Mouse (Mus musculus) liver, adult 2 months (tissue): ENCODE results near the gene Emc10.

Source experiments
- CTCF ChIP-seq: fragments of 200-500 bp; IDR thresholded peaks from 2 replicates; pipeline ENCODE4 v1.5.1; 2011; ENCODE audit warnings: low read depth, low read length, control low read depth
- POLR2A ChIP-seq: fragments of 200-500 bp; IDR thresholded peaks from 2 replicates; pipeline ENCODE4 v1.6.1; 2011; ENCODE audit warnings: low read length, control low read depth; ENCODE audit not compliant: insufficient read depth; ENCODE audit errors: extremely low read depth

DNA sequence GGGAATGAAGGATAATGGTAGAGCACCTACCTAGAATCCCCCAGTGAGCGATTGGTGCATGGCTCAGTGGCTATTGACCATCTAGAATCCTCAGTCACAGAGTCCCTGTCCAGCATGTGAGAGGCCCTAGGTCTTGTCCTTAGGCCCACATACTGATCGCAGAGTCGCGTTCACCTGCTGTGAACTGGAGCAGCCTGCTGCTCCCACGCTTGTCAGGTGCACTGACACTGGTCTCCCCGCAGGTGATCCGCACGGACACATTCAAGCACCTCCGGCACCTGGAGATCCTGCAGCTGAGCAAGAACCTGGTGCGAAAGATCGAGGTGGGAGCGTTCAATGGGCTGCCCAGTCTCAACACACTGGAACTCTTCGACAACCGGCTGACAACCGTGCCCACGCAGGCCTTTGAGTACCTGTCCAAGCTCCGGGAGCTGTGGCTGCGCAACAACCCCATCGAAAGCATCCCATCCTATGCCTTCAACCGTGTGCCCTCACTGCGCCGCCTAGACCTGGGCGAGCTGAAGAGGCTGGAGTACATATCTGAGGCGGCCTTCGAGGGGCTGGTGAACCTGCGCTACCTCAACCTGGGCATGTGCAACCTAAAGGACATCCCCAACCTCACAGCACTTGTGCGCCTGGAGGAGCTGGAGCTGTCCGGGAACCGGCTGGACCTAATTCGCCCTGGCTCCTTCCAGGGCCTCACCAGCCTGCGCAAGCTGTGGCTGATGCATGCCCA lies 35.4 kb downstream of the Emc10 start:
- no peak for TF ChIP-seq CTCF
- no peak for TF ChIP-seq POLR2A
